Mouse (Mus musculus) heart, postnatal 14 days (tissue): ENCODE results near the gene Plau. TPM values are rescaled to one million over a fixed set of nuclear protein-coding genes. Genes with fewer than 3 reads are reported as not detected.

ENCODE experiments used
- DNase-seq, 2 experiments: peaks; one replicate each; pipeline ENCODE4 v3.0.0; 2021 to 2022
- intact Hi-C: fragments of 180-260 bp; cut with DNase I; formaldehyde crosslinking; loops from one replicate; pipeline ENCODE4 v1.15.1; 2025
- total RNA-seq, 2 experiments: library from RNA; stranded (reverse); gene quantifications; 2 replicates each; pipeline ENCODE4 v1.2.3; 2021

Gene Plau
- total RNA-seq, 2 experiments from 2014 or later, result 5.7 to 6.1 TPM

- peak; percentile 79 to 89 for DNase-seq
- intact Hi-C loops, result loop anchor here (5.0 to 10.0 kb wide), 2 partner anchors 217 to 310 kb away; no protein-coding TSS in a partner anchor
These were observed 31.3 kb upstream of the Plau start for GRCm38 (mm10) chr14:20804964-20805672.

DNA sequence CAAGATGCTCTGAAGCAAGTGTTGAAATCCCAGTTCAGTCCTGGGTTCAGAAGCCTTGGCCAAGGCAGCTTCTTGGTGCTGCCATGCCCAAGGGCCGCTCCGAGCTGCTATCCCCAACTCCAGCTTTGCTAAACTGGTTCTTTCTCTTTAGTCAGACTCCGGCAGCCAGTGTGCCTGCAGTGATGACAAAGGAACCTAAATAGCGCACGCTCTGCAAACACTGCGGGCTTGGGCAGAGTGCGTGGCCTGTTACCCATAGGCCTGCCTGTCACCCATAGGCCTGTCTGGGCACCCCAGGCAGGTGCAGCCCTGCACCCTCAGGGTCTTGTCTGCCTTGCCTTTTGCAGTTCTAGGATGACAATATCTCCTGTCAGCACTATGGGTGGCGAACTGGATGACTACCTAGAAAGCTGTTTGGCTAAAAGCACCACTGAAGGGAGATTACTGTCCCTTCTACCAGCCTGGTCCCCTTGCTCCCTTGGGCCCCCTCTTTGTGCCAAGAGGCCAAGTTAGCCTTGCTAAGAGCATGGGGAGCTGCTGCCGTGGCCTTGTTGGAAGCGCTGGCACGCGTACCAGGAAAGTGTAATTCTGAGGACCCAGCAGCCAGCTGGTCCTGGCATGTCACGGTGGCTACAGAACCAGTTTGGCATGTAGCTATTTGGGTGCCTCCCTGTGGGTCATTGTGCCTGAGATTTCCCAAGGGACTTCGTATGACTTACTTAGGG is 30.2 kb upstream of the Plau start:
- DNase-seq, result no peak
- intact Hi-C loops, result loop anchor here (10.0 kb wide), 1 partner anchor 309 kb away; no protein-coding TSS in a partner anchor

- no peak for DNase-seq
- intact Hi-C loops, result loop anchor here (10.0 kb wide), 1 partner anchor 305 kb away; no protein-coding TSS in a partner anchor
These were observed 27.1 kb upstream of the Plau start for GRCm38 (mm10) chr14:20809349-20809748.

GRCm38 (mm10) chr14:20809820-20810219 is 26.6 kb upstream of the Plau start:
- intact Hi-C loops, result loop anchor here (10.0 kb wide), 1 partner anchor 305 kb away; no protein-coding TSS in a partner anchor

GRCm38 (mm10) chr14:20811236-20811635 is 25.2 kb upstream of the Plau start:
- intact Hi-C loops, result no loop called here
- no peak for DNase-seq

More at GRCm38 (mm10) chr14:20809820-20810219, 26.6 kb upstream of the Plau start:
- no peak for DNase-seq

- intact Hi-C loops, result no loop called here
- no peak for DNase-seq
These were observed 24.6 kb upstream of the Plau start for GRCm38 (mm10) chr14:20811779-20812406.

- DNase-seq, result no peak
- intact Hi-C loops, result no loop called here
These were observed 21.0 kb upstream of the Plau start for GRCm38 (mm10) chr14:20815448-20815847.

GRCm38 (mm10) chr14:20824517-20824916 is 11.9 kb upstream of the Plau start:
- DNase-seq, result no peak
- intact Hi-C loops, result no loop called here

- intact Hi-C loops, result no loop called here
- DNase-seq, result no peak
These were observed 10.9 kb upstream of the Plau start for GRCm38 (mm10) chr14:20825516-20825915.

DNA sequence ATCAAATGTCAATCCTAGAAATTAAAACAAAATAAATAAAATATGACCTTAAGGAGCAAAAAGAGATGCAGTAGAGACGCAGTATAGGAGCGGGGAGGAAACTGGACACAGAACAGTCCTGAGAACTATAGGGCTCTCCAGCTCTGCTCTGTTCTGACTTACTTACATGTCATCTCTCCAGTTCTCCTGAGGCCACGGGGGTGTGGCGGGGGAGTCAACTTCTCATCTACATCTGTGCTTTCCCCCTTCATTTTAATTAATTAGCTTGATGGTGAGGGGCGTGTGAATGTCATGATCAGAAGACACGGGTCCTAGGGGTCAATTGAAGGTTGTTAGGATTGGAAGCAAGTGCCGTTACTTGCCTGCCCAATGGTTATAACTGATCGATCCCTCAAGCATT is 9.4 kb upstream of the Plau start:
- DNase-seq, result no peak
- intact Hi-C loops, result no loop called here

DNA sequence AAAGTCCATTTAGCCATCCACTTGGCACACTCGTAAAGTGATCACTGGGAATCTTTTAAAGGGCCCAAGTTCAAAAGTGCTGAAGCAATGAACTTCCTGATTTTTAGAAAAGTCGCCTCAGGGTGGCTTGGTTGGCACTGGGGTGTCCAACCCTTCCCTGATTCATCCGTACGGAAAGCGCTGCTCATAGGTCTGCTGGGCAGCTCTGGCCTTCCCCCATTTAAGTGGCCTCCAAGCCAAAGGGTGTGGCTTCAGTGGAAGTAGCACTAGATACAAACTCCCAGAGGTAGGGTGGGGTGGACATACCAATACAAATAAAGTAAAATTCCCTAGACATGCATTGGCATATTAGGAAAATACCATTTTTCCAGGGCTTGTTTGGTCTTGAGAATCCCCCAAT is 9.0 kb upstream of the Plau start:
- DNase-seq, result peak in 1 of 2 experiments; percentile 10
- intact Hi-C loops, result no loop called here

- no peak for DNase-seq
- intact Hi-C loops, result no loop called here
These were observed 7.9 kb upstream of the Plau start for GRCm38 (mm10) chr14:20828524-20828923.

DNA sequence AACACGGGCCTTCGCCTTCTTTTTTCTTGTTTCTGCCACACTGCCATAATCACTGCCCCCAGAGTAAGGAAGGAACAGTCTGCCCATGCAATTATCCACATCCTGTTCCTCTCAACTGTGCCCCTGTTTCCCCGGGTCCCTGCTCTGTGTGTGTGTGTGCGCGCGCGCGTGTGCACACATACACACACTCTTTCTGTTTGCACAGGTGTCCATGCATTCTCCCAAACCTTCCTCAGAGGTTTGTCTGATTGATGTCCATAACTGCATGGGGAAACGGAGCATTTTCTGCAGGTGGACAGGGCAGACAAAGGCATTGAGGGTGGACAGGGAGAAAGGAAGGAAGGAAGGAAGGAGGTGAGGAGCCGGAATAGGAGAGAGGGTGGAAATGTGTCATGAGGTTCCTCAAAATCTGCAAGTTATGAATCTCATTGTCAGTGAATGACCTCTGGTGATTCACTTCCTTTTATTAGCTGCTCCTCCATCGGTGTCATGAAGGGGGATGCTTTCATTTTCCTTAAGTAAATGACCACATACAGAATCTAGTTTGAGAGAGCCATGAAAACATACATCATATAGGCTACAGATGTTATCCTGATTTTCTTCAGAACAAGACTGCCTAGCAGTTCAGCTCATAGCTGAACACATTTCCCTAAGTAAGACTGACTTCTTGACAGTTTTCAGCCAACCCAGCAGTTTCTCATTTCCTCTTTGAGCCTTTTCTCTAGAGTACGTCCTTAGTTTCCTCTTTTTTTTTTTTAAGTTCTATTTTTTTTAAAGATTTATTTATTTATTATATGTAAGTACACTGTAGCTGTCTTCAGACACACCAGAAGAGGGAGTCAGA is 6.7 kb upstream of the Plau start:
- intact Hi-C loops, result no loop called here
- DNase-seq, result no peak

DNA sequence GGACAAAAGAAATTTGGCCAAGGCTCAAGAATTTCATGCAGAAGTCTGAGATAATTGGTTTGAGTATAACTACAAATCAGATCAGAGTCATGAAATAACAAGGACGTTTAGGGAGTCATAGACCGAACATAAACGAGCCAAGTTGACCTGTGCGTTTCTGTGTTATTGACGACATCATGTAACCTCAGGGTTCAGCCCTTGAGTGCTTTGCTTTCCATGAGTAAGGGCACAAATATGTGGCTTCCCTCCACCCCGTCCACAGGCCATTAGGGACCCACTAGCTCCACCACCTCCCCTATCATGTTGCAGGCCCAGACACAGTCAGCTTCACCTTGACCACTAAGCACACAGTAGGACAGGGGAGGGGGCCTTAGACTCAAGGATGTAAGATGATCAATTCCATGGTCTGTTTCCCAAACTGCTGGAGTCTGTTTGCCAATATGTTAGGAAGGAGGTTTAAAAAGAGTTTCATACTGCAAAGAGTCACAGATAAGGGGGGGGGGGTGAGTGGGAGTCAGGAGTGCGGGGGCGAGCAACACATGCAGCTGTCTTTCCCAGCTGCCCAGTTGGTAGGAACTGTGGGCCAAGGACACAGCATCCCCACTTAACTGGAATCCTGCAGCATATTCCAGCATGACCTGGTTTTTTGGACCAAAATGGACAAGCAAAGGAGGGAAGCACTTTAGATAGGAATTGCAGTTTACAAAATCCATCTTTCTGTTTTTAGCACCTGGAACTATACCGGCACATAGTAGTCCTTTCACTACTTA is 5.1 kb upstream of the Plau start:
- no peak for DNase-seq
- intact Hi-C loops, result no loop called here

DNA sequence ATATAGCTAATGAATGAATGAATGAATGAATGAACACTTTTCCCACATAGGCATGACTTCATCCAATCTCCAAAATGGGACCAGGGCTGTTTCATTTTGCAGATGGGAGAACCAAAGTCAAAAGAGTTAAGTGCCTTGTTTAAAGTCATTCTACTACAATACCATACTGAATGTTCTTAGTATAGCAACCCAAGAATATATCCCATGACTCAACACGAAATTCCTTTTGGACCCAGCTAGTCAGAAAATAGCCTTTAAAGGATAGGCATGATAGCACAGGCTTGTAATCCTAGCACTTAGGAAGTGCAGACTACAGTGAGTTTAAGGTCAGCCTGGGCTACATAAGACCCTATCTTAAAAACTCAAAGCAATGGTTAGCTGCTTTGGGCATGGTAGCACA is 4.5 kb upstream of the Plau start:
- intact Hi-C loops, result no loop called here
- DNase-seq, result no peak

DNA sequence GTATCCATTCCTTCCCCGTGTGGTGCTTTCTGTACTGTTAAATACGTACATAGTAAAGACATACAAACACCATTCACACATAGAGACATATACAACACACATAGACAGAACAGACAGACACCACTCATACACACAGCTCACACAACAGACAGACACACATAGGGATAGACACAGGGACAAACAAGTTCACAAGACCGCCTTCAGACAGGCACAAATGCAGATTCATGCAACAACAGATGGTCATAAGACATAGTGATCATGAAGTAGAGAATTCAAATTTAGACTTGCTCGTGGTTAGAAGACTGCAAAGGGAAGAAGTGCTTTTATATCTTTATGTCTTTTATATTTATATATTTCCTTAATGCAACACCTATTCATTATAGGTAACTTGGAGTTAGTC is 2.9 kb upstream of the Plau start:
- no peak for DNase-seq

GRCm38 (mm10) chr14:20834136-20834535 is 2.3 kb upstream of the Plau start:
- intact Hi-C loops, result no loop called here
- peak; percentile 17 to 26 for DNase-seq

More for the DNA sequence above, 2.9 kb upstream of the Plau start:
- intact Hi-C loops, result no loop called here

- peak in 1 of 2 experiments; percentile 25 for DNase-seq
- intact Hi-C loops, result no loop called here
These were observed 481 bp downstream of the Plau start for GRCm38 (mm10) chr14:20836905-20837376.

DNA sequence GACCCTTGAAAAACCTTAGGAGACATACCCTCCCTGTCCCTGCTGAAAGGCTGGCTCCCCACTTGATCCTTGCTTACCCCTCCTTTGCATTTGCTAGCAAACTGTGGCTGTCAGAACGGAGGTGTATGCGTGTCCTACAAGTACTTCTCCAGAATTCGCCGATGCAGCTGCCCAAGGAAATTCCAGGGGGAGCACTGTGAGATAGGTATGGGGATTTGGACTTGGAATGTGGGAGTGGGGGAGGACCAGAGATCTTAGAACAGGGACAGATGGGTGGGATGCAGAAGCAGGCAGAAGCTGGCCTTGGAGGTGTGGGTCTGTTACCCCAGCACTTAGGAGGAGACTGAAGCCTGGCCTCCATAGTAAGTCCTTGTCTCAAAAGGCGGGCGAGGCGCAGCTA is 1.2 kb downstream of the Plau start:
- intact Hi-C loops, result no loop called here
- no peak for DNase-seq
